Mouse (Mus musculus): ENCODE measurements around the gene Tmem192. TPM values are rescaled to one million over a fixed set of nuclear protein-coding genes. Genes with fewer than 3 reads are reported as not detected.
A peak's percentile ranks its signal among the peaks of the same experiment; 100 is the strongest.

Tmem192 gene
- polyA plus RNA-seq, 2 experiments: 14.2 to 30.8 TPM

GRCm38 (mm10) chr8:64945606-64946005 lies 1.4 kb upstream of the Tmem192 start:
- Histone ChIP-seq H3K9ac (ENCODE audit: low read depth, low read length, severe bottlenecking) (no peak overlapping the region), H3K4me3 (replicated peaks; ENCODE audit: low read length) (no peak overlapping the region)
- 68% methylated on average over 7 of the region's 7 CpGs for WGBS

GRCm38 (mm10) chr8:64946441-64946819 lies 555 bp upstream of the Tmem192 start:
- H3K27me3 ChIP-seq (ENCODE audit: control insufficient read depth, insufficient read depth, low read length): peaks cover 4% of the 10 kb centered on the region; the same call in 1 of the 2 replicates
- no peaks in the 10 kb centered on the region for H3K36me3 ChIP-seq (ENCODE audit: control insufficient read depth, insufficient read depth, low read length)
- WGBS: 54% methylated on average over 8 of the region's 8 CpGs
- no peak overlapping the region for H3K9ac ChIP-seq (ENCODE audit: low read depth, low read length, severe bottlenecking)
- H3K4me3 ChIP-seq (replicated peaks; ENCODE audit: low read length): peak overlapping the region; percentile 82
- peak overlapping the region; percentile 61 for H3K4me2 ChIP-seq (replicated peaks; ENCODE audit: low read depth, low read length, severe bottlenecking)
- no peaks in the 10 kb centered on the region for H3K4me1 ChIP-seq (ENCODE audit: control insufficient read depth, insufficient read depth, low read length)
- no peak for TF ChIP-seq POLR2A (IDR thresholded peaks at IDR 0.05; ENCODE audit: borderline replicate concordance, extremely low read depth, insufficient read depth, insufficient read length)
- no peak for DNase-seq (ENCODE audit: low spot score)
- H3K27ac ChIP-seq (replicated peaks; ENCODE audit: low read depth, low read length): no peak overlapping the region
- no peak for ATAC-seq (ENCODE audit: low FRiP score, low read depth)
- H3K9me3 ChIP-seq (ENCODE audit: control insufficient read depth, low read length): no peaks in the 10 kb centered on the region

More at GRCm38 (mm10) chr8:64945606-64946005, 1.4 kb upstream of the Tmem192 start:
- TF ChIP-seq POLR2A (IDR thresholded peaks at IDR 0.05; ENCODE audit: borderline replicate concordance, extremely low read depth, insufficient read depth, insufficient read length): no peak
- Histone ChIP-seq H3K27ac (replicated peaks; ENCODE audit: low read depth, low read length) (no peak overlapping the region), H3K9me3 (ENCODE audit: control insufficient read depth, low read length) (no peaks in the 10 kb centered on the region), H3K4me2 (replicated peaks; ENCODE audit: low read depth, low read length, severe bottlenecking) (no peak overlapping the region), H3K4me1 (ENCODE audit: control insufficient read depth, insufficient read depth, low read length) (no peaks in the 10 kb centered on the region), H3K36me3 (ENCODE audit: control insufficient read depth, insufficient read depth, low read length) (no peaks in the 10 kb centered on the region), H3K27me3 (ENCODE audit: control insufficient read depth, insufficient read depth, low read length) (peaks cover 4% of the 10 kb centered on the region; the same call in 1 of the 2 replicates)
- no peak for ATAC-seq (ENCODE audit: low FRiP score, low read depth)
- DNase-seq (ENCODE audit: low spot score): no peak

GRCm38 (mm10) chr8:64947698-64948034 lies 681 bp downstream of the Tmem192 start:
- Histone ChIP-seq H3K27ac (replicated peaks; ENCODE audit: low read depth, low read length) (no peak overlapping the region; the same call in 1 of the 2 replicates), H3K27me3 (ENCODE audit: control insufficient read depth, insufficient read depth, low read length) (peaks cover 4% of the 10 kb centered on the region; the same call in 1 of the 2 replicates), H3K9me3 (ENCODE audit: control insufficient read depth, low read length) (no peaks in the 10 kb centered on the region), H3K36me3 (ENCODE audit: control insufficient read depth, insufficient read depth, low read length) (no peaks in the 10 kb centered on the region), H3K4me3 (replicated peaks; ENCODE audit: low read length) (peak overlapping the region; percentile 82), H3K4me2 (replicated peaks; ENCODE audit: low read depth, low read length, severe bottlenecking) (peak overlapping the region; percentile 61), H3K9ac (ENCODE audit: low read depth, low read length, severe bottlenecking) (peak overlapping the region; percentile 64), H3K4me1 (ENCODE audit: control insufficient read depth, insufficient read depth, low read length) (no peaks in the 10 kb centered on the region)
- DNase-seq (ENCODE audit: low spot score) (no peak), ATAC-seq (ENCODE audit: low FRiP score, low read depth) (0 out of 2 replicates have a peak, but pooled peaks have one; percentile 1)
- TF ChIP-seq POLR2A (IDR thresholded peaks at IDR 0.05; ENCODE audit: borderline replicate concordance, extremely low read depth, insufficient read depth, insufficient read length): no peak
- WGBS: 8% methylated on average over 10 of the region's 10 CpGs

- H3K9me3 ChIP-seq (ENCODE audit: control insufficient read depth, low read length): no peaks in the 10 kb centered on the region
- 93% methylated on average over 1 of the region's 1 CpGs for WGBS
- H3K36me3 ChIP-seq (ENCODE audit: control insufficient read depth, insufficient read depth, low read length): no peaks in the 10 kb centered on the region
- TF ChIP-seq POLR2A (IDR thresholded peaks at IDR 0.05; ENCODE audit: borderline replicate concordance, extremely low read depth, insufficient read depth, insufficient read length): no peak
- no peak overlapping the region for H3K4me2 ChIP-seq (replicated peaks; ENCODE audit: low read depth, low read length, severe bottlenecking)
- H3K27me3 ChIP-seq (ENCODE audit: control insufficient read depth, insufficient read depth, low read length): no peaks in the 10 kb centered on the region; the same call in 1 of the 2 replicates
- no peak for ATAC-seq (ENCODE audit: low FRiP score, low read depth)
- no peak overlapping the region for H3K4me3 ChIP-seq (replicated peaks; ENCODE audit: low read length)
- no peak for DNase-seq (ENCODE audit: low spot score)
- H3K4me1 ChIP-seq (ENCODE audit: control insufficient read depth, insufficient read depth, low read length): no peaks in the 10 kb centered on the region
- no peak overlapping the region for H3K9ac ChIP-seq (ENCODE audit: low read depth, low read length, severe bottlenecking)
- H3K27ac ChIP-seq (replicated peaks; ENCODE audit: low read depth, low read length): no peak overlapping the region
Measured at GRCm38 (mm10) chr8:64948371-64948770, 1.4 kb downstream of the Tmem192 start.

GRCm38 (mm10) chr8:64952101-64952500 lies 5.1 kb downstream of the Tmem192 start:
- no peak for DNase-seq (ENCODE audit: low spot score)
- Histone ChIP-seq H3K4me3 (replicated peaks; ENCODE audit: low read length) (no peak overlapping the region), H3K36me3 (ENCODE audit: control insufficient read depth, insufficient read depth, low read length) (0 out of 2 replicates have a peak, but pooled peaks cover 6% of the 10 kb centered on the region), H3K27me3 (ENCODE audit: control insufficient read depth, insufficient read depth, low read length) (no peaks in the 10 kb centered on the region), H3K27ac (replicated peaks; ENCODE audit: low read depth, low read length) (no peak overlapping the region), H3K4me2 (replicated peaks; ENCODE audit: low read depth, low read length, severe bottlenecking) (no peak overlapping the region), H3K9ac (ENCODE audit: low read depth, low read length, severe bottlenecking) (no peak overlapping the region), H3K4me1 (ENCODE audit: control insufficient read depth, insufficient read depth, low read length) (no peaks in the 10 kb centered on the region), H3K9me3 (ENCODE audit: control insufficient read depth, low read length) (no peaks in the 10 kb centered on the region)
- 84% methylated on average over 6 of the region's 6 CpGs for WGBS
- no peak for ATAC-seq (ENCODE audit: low FRiP score, low read depth)
- no peak for TF ChIP-seq POLR2A (IDR thresholded peaks at IDR 0.05; ENCODE audit: borderline replicate concordance, extremely low read depth, insufficient read depth, insufficient read length)

- DNase-seq (ENCODE audit: low spot score): no peak
Measured at GRCm38 (mm10) chr8:64959025-64959424, 12.0 kb downstream of the Tmem192 start.

More at GRCm38 (mm10) chr8:64959025-64959424, 12.0 kb downstream of the Tmem192 start:
- no peak for TF ChIP-seq POLR2A (IDR thresholded peaks at IDR 0.05; ENCODE audit: borderline replicate concordance, extremely low read depth, insufficient read depth, insufficient read length)
- no peak overlapping the region for H3K4me3 ChIP-seq (replicated peaks; ENCODE audit: low read length)
- no peak for ATAC-seq (ENCODE audit: low FRiP score, low read depth)
- 81% methylated on average over 9 of the region's 9 CpGs for WGBS
- no peak overlapping the region for H3K27ac ChIP-seq (replicated peaks; ENCODE audit: low read depth, low read length)
- no peaks in the 10 kb centered on the region for H3K27me3 ChIP-seq (ENCODE audit: control insufficient read depth, insufficient read depth, low read length)
- no peaks in the 10 kb centered on the region for H3K4me1 ChIP-seq (ENCODE audit: control insufficient read depth, insufficient read depth, low read length)
- H3K36me3 ChIP-seq (ENCODE audit: control insufficient read depth, insufficient read depth, low read length): peaks cover 10% of the 10 kb centered on the region; the same call in 1 of the 2 replicates
- H3K9ac ChIP-seq (ENCODE audit: low read depth, low read length, severe bottlenecking): no peak overlapping the region
- H3K4me2 ChIP-seq (replicated peaks; ENCODE audit: low read depth, low read length, severe bottlenecking): no peak overlapping the region
- no peaks in the 10 kb centered on the region for H3K9me3 ChIP-seq (ENCODE audit: control insufficient read depth, low read length)

Data from limb, embryonic 14.5 days (tissue).